Mouse (Mus musculus) thymus, adult 2 months (tissue): ENCODE measurements around the gene Phf24. TPM values are rescaled to one million over a fixed set of nuclear protein-coding genes. Genes with fewer than 3 reads are reported as not detected.

ENCODE experiments used
- DNase-seq: peaks from one replicate; pipeline ENCODE4 v3.0.0; 2021
- H3K27ac ChIP-seq: fragments of 200-500 bp; 2 replicates; pipeline ENCODE4 v1.5.1; 2012; ENCODE audit warnings: low read length, control low read depth; ENCODE audit not compliant: control insufficient read depth, insufficient read depth
- H3K27me3 ChIP-seq: fragments of 200-500 bp; 2 replicates; pipeline ENCODE4 v1.6.1; 2012; ENCODE audit warnings: mild to moderate bottlenecking, low read length, moderate library complexity, mixed read lengths; ENCODE audit not compliant: control insufficient read depth, insufficient read depth
- H3K36me3 ChIP-seq: fragments of 200-500 bp; 2 replicates; pipeline ENCODE4 v1.6.1; 2012; ENCODE audit warnings: mild to moderate bottlenecking, low read length, moderate library complexity; ENCODE audit not compliant: control insufficient read depth, insufficient read depth
- H3K4me1 ChIP-seq: fragments of 200-500 bp; replicated peaks from 2 replicates; pipeline ENCODE4 v1.6.1; 2012; ENCODE audit warnings: low read length; ENCODE audit not compliant: control insufficient read depth, insufficient read depth
- H3K4me3 ChIP-seq: fragments of 200-500 bp; 2 replicates; pipeline ENCODE4 v1.5.1; 2012; ENCODE audit warnings: mild to moderate bottlenecking, low read length, control low read depth, moderate library complexity; ENCODE audit not compliant: control insufficient read depth, insufficient read depth
- CTCF ChIP-seq: fragments of 200-500 bp; IDR thresholded peaks from 2 replicates; pipeline ENCODE4 v1.5.1; 2012; ENCODE audit warnings: mild to moderate bottlenecking, control low read depth, low read length, moderate library complexity, borderline replicate concordance; ENCODE audit not compliant: control insufficient read depth, poor library complexity, insufficient read depth; ENCODE audit errors: extremely low read depth
- POLR2A ChIP-seq: fragments of 200-500 bp; IDR thresholded peaks from 2 replicates; pipeline ENCODE4 v1.6.1; 2012; ENCODE audit warnings: mild to moderate bottlenecking, low read length, control low read depth, moderate library complexity; ENCODE audit not compliant: control insufficient read depth, poor library complexity, insufficient read depth; ENCODE audit errors: extremely low read depth
- WGBS: fragments of 180-500 bp; shearing (Covaris S2); methylation state at CpG from one replicate; pipeline ENCODE4 v1.1.7; 2018; 5-methylcytosine and 5-hydroxymethylcytosine counted together
- polyA plus RNA-seq: library from polyadenylated mRNA; depleted of rRNA; stranded (reverse); fragments of >200 nt; gene quantifications from 2 replicates; pipeline ENCODE4 v1.2.3, GENCODE M21; 2012

Gene Phf24
- polyA plus RNA-seq, 1 experiment = 2.3 TPM

DNA sequence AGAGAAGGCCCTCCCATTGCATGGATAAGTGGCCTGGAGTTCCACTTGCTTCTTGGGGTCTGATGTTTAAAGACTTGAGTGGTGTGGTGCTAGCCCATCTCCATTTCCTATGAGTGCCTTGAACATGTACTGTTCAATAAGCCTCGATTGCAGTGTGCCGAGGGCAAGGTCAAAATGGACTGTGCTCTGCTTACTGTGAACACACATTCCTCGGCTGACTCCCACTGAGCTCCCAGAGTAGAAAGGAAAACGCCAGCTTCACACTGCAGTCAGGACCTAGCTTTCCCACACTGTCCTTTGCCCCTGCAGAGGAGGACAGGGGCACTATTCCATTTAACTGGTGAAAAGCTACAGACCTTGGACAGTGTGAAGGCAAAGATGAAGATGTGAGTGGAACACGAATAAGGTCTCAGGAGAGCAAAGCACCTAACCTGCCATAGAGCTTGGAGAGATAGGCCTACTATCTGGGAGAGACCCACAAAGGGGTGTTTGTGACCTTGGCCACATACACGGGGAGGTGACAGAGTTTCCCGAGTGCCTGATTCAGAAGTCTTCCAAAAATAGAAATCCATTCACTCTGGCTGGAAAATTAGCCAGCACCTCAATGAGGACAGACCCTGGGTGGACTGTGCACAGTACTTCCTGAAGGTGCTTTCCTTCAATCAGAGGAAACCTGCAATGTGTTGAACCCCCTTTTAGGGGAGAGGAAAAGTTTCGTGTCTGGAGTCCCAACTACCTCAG, 15.9 kb downstream of the Phf24 start:
- no peaks in the 10 kb centered on the region for H3K27me3 ChIP-seq

DNA sequence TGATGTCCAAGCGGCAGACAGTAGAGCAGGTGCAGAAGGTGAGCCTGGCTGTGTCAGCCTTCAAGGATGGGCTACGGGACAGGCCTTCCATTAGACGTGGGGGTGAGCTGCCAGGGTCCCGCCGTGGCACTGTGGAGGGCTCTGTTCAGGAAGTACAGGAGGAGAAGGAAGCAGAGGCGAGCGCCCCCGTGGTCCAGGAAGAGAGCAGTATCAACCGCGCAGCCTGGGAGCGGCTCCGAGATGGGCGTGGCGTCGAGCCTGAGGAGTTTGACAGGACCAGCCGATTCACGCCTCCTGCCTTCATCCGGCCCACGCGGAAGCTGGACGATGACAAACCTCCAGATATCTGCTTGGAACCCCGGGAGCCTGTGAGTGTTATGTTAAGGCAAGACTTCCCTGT, 17.2 kb downstream of the Phf24 start:
- Histone ChIP-seq H3K36me3 (no peaks in the 10 kb centered on the region), H3K27ac (no peak overlapping the region), H3K4me3 (no peak overlapping the region), H3K27me3 (no peaks in the 10 kb centered on the region), H3K4me1 (no peaks in the 10 kb centered on the region; the same call in 1 of the 2 replicates)
- WGBS = 5% methylated on average over 22 of the region's 22 CpGs
- TF ChIP-seq POLR2A (no peak), CTCF (no peak)
- DNase-seq = peak; percentile 30

More for the DNA sequence above, 15.9 kb downstream of the Phf24 start:
- no peak for DNase-seq
- TF ChIP-seq CTCF (no peak), POLR2A (no peak)
- 95% methylated on average over 8 of the region's 8 CpGs for WGBS
- H3K36me3 ChIP-seq = no peaks in the 10 kb centered on the region
- H3K27ac ChIP-seq = no peak overlapping the region
- H3K4me3 ChIP-seq = no peak overlapping the region
- no peaks in the 10 kb centered on the region; the same call in 1 of the 2 replicates for H3K4me1 ChIP-seq

DNA sequence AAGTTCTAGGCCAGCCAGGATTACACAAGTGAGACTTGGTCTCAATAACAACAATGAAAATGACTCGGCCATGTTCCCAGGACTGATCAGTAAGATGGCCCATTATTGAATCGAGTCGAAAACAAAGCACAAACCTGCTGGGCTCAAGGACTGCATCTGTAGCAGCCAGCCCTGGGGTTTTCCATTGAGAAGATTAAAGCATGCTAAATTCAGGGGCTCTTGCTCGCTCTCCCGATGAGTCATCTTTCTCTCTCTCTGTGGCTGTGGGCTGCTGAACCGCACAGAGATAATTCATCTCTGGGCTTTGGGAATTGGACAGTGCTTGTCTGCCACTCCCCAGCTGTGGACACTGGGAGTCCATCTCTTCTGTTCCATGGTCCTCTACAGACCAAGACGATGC, 24.9 kb downstream of the Phf24 start:
- Histone ChIP-seq H3K4me1 (no peaks in the 10 kb centered on the region), H3K4me3 (no peak overlapping the region), H3K27ac (no peak overlapping the region), H3K36me3 (no peaks in the 10 kb centered on the region), H3K27me3 (no peaks in the 10 kb centered on the region)
- DNase-seq = no peak
- WGBS = 88% methylated on average over 7 of the region's 7 CpGs
- TF ChIP-seq CTCF (no peak), POLR2A (no peak)

DNA sequence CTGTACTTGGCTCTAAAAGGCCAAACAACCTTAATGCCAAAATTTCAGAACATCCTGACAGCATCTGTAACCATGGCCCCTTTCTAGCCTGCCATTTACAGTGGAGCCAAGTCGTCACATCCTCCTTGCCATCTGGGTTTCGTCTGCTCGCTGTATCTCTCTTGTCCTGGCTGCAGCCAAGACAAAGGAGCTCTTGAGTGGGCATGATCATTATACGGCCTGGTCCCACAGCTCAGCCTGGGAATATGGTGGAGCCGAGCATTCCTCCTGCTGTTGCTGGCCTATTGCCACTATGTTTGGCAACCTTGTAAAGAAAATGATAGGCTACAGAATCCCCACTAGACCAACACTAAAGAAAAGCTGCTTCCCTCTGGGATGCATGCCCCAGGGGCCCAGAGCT, 26.9 kb downstream of the Phf24 start:
- no peak overlapping the region for H3K4me3 ChIP-seq
- TF ChIP-seq POLR2A (no peak), CTCF (no peak)
- H3K36me3 ChIP-seq = no peaks in the 10 kb centered on the region
- H3K27me3 ChIP-seq = no peaks in the 10 kb centered on the region
- H3K4me1 ChIP-seq = no peaks in the 10 kb centered on the region
- WGBS = 93% methylated on average over 5 of the region's 5 CpGs
- no peak overlapping the region for H3K27ac ChIP-seq
- no peak for DNase-seq

DNA sequence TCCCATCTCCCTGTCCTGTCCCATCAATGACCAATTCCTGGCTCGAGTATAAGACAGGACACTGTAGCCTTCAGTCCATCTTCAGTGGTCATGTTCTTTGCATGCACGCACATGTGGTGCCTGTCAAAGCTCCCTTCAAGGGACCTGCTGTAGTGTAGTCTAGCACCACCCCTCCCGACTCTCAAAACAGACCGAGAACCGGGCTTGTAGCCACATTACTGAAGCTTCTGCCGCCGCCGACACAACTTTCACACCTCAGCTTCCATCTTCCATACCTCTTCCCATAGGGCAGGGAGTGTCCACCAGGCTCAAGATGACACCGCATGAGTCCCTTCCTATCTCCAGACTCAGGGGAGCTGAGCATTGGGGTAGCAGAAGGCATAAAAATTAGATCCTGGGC, 27.7 kb downstream of the Phf24 start:
- Histone ChIP-seq H3K27ac (no peak overlapping the region), H3K27me3 (no peaks in the 10 kb centered on the region), H3K4me1 (0 out of 2 replicates have a peak, but pooled peaks cover under 1% of the 10 kb centered on the region), H3K36me3 (no peaks in the 10 kb centered on the region), H3K4me3 (no peak overlapping the region)
- no peak for TF ChIP-seq CTCF
- TF ChIP-seq POLR2A = no peak
- 91% methylated on average over 9 of the region's 9 CpGs for WGBS
- no peak for DNase-seq

DNA sequence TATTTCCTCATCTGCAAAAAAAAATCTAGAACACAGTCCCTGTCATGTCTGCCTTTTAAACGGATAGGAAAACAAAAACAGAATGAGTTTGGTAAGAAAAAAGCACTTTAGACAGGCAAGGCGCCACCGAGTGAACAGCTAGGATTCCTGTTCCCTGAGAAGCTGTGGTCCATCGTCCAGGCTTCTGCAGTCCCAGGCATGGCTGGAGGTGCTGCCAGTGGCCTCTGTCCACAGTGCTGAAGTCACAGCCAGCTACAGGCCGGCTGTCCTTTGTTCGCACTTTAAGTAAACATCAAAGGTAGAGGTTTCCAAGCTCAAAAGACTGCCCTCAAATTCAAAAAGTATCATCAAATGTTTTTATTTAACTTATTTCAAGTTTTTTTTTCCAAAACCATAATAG, 28.6 kb downstream of the Phf24 start:
- Histone ChIP-seq H3K27me3 (no peaks in the 10 kb centered on the region), H3K27ac (no peak overlapping the region), H3K4me3 (no peak overlapping the region), H3K4me1 (peaks cover 4% of the 10 kb centered on the region; the same call in 1 of the 2 replicates), H3K36me3 (no peaks in the 10 kb centered on the region)
- DNase-seq = no peak
- TF ChIP-seq CTCF = no peak
- no peak for TF ChIP-seq POLR2A
- 28% methylated on average over 6 of the region's 6 CpGs for WGBS
